Mouse (Mus musculus) hindbrain, embryonic 15.5 days (tissue): ENCODE data around the gene Slc30a9. TPM values are rescaled to one million over a fixed set of nuclear protein-coding genes. Genes with fewer than 3 reads are reported as not detected.

Experiments
- ATAC-seq: fragments of 200-750 bp; cut with Nextera tagmentation; 2 replicates; pipeline ENCODE4 v1.8.0; 2017; ENCODE audit warnings: low read depth, moderate number of reproducible peaks, moderate TSS enrichment; ENCODE audit not compliant: low FRiP score
- H3K27ac ChIP-seq: fragments of 300-500 bp; sonication (generic); replicated peaks from 2 replicates; pipeline ENCODE4 v1.5.1; 2015; ENCODE audit warnings: mild to moderate bottlenecking, inconsistent platforms
- H3K27me3 ChIP-seq: fragments of 300-500 bp; sonication (generic); 2 replicates; pipeline ENCODE4 v1.6.1; 2015; ENCODE audit warnings: control low read depth, inconsistent platforms
- H3K36me3 ChIP-seq: fragments of 300-500 bp; sonication (generic); 2 replicates; pipeline ENCODE4 v1.6.1; 2015; ENCODE audit warnings: control low read depth, inconsistent platforms
- H3K4me1 ChIP-seq: fragments of 300-500 bp; sonication (generic); replicated peaks from 2 replicates; pipeline ENCODE4 v1.6.1; 2015; ENCODE audit warnings: control low read depth, inconsistent platforms
- H3K4me2 ChIP-seq: fragments of 300-500 bp; sonication (generic); 2 replicates; pipeline ENCODE4 v1.6.1; 2015; ENCODE audit warnings: moderate library complexity, mild to moderate bottlenecking, inconsistent platforms
- H3K4me3 ChIP-seq: fragments of 300-500 bp; sonication (generic); 2 replicates; pipeline ENCODE4 v1.5.1; 2015; ENCODE audit warnings: mild to moderate bottlenecking, inconsistent platforms
- H3K9ac ChIP-seq: fragments of 300-500 bp; sonication (generic); 2 replicates; pipeline ENCODE4 v1.6.1; 2015; ENCODE audit warnings: inconsistent platforms
- H3K9me3 ChIP-seq: fragments of 300-500 bp; sonication (generic); 2 replicates; pipeline ENCODE4 v1.6.1; 2016; ENCODE audit warnings: control low read depth, inconsistent platforms
- WGBS: fragments of 180-500 bp; shearing (Covaris S2); methylation state at CpG from one replicate; pipeline ENCODE4 v1.1.7; 2015; 5-methylcytosine and 5-hydroxymethylcytosine counted together
- polyA plus RNA-seq: library from polyadenylated mRNA; unstranded; fragments of >200 nt; fragmentation: Nextera tagmentation; extraction: Ambion mirVana; gene quantifications from 2 replicates; pipeline ENCODE4 v1.2.1, GENCODE M21; 2015

The Slc30a9 gene
- polyA plus RNA-seq, 1 experiment from 2014 or later: 156 TPM

- Histone ChIP-seq H3K4me3 (no peak overlapping the region), H3K36me3 (peaks cover 22% of the 10 kb centered on the region), H3K9me3 (no peaks in the 10 kb centered on the region), H3K9ac (no peak overlapping the region), H3K4me2 (no peak overlapping the region), H3K27ac (no peak overlapping the region), H3K27me3 (no peaks in the 10 kb centered on the region), H3K4me1 (no peaks in the 10 kb centered on the region)
- ATAC-seq: no peak
- 83% methylated on average over 12 of the region's 12 CpGs for WGBS
These were observed 94.1 kb downstream of the Slc30a9 start for GRCm38 (mm10) chr5:67400608-67401480.

- Histone ChIP-seq H3K27ac (no peak overlapping the region), H3K27me3 (no peaks in the 10 kb centered on the region), H3K9ac (no peak overlapping the region), H3K4me1 (no peaks in the 10 kb centered on the region), H3K4me2 (no peak overlapping the region), H3K4me3 (no peak overlapping the region), H3K9me3 (no peaks in the 10 kb centered on the region), H3K36me3 (peaks cover 22% of the 10 kb centered on the region)
- no peak for ATAC-seq
- WGBS: 78% methylated on average over 9 of the region's 9 CpGs
These were observed 94.9 kb downstream of the Slc30a9 start for GRCm38 (mm10) chr5:67401612-67402011.

GRCm38 (mm10) chr5:67404380-67404779 lies 97.6 kb downstream of the Slc30a9 start:
- H3K27ac ChIP-seq: no peak overlapping the region
- no peaks in the 10 kb centered on the region for H3K9me3 ChIP-seq
- H3K4me1 ChIP-seq: no peaks in the 10 kb centered on the region
- H3K4me2 ChIP-seq: no peak overlapping the region
- H3K27me3 ChIP-seq: no peaks in the 10 kb centered on the region
- WGBS: 79% methylated on average over 7 of the region's 7 CpGs
- H3K4me3 ChIP-seq: no peak overlapping the region
- peaks cover 11% of the 10 kb centered on the region for H3K36me3 ChIP-seq
- no peak overlapping the region for H3K9ac ChIP-seq
- ATAC-seq: no peak

GRCm38 (mm10) chr5:67404919-67405318 lies 98.2 kb downstream of the Slc30a9 start:
- WGBS: 85% methylated on average over 9 of the region's 9 CpGs
- H3K27ac ChIP-seq: no peak overlapping the region
- no peak overlapping the region for H3K4me2 ChIP-seq
- no peaks in the 10 kb centered on the region for H3K4me1 ChIP-seq
- H3K9ac ChIP-seq: no peak overlapping the region
- H3K4me3 ChIP-seq: no peak overlapping the region
- H3K9me3 ChIP-seq: no peaks in the 10 kb centered on the region
- no peak for ATAC-seq
- peaks cover 11% of the 10 kb centered on the region for H3K36me3 ChIP-seq
- H3K27me3 ChIP-seq: no peaks in the 10 kb centered on the region

Other genes starting within 250 kb of the Slc30a9 start
- gene Phox2b, start 207.7 kb upstream of the Slc30a9 start, polyA plus RNA-seq: 20.8 and 22.4 TPM in 2 replicates
- 77.6 and 82.5 TPM in 2 replicates for gene Tmem33, start 46.4 kb upstream of the Slc30a9 start, polyA plus RNA-seq
- 10.9 and 12.5 TPM in 2 replicates for gene Bend4, start 121.4 kb downstream of the Slc30a9 start, polyA plus RNA-seq